Mouse (Mus musculus): ENCODE results near the gene 1700056E22Rik. TPM values are rescaled to one million over a fixed set of nuclear protein-coding genes. Genes with fewer than 3 reads are reported as not detected.

Gene 1700056E22Rik
- polyA plus RNA-seq, 1 experiment, result 0.51 TPM

DNA sequence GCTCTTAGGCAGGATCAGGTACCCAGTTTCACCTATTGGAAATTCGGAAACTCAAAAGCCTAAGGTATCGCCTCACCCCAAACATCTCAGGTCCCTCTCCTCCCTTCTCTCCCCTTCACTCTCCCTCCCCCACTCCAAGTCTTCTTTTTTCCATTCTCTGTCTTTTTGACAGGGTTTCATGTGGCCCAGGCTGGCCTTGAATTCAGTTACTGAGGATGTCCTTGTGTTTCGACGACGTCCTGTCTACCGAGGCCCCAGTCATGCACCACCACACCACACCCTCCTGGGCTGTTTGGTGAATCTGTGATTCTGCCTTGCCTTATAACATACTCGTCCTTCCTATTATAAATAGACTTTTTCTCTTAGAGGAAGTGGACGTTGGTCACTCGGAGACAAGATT lies 13.7 kb upstream of the 1700056E22Rik start:
- Histone ChIP-seq H3K4me1 (ENCODE audit: control insufficient read depth, insufficient read depth, low read length) (peaks cover 7% of the 10 kb centered on the region; the same call in 1 of the 2 replicates), H3K27me3 (ENCODE audit: control insufficient read depth, insufficient read depth, low read length) (no peaks in the 10 kb centered on the region), H3K4me3 (replicated peaks; ENCODE audit: insufficient read depth, low read depth, low read length) (no peak overlapping the region), H3K27ac (ENCODE audit: insufficient read depth, low read length) (no peak overlapping the region)
- no peak for DNase-seq
- WGBS, result 81% methylated on average over 9 of the region's 9 CpGs
- no peak for TF ChIP-seq CTCF (IDR thresholded peaks at IDR 0.05; ENCODE audit: borderline replicate concordance, insufficient read depth, low read depth, low read length)
- no peak for TF ChIP-seq POLR2A (IDR thresholded peaks at IDR 0.05; ENCODE audit: borderline replicate concordance, insufficient read depth, low read length)

DNA sequence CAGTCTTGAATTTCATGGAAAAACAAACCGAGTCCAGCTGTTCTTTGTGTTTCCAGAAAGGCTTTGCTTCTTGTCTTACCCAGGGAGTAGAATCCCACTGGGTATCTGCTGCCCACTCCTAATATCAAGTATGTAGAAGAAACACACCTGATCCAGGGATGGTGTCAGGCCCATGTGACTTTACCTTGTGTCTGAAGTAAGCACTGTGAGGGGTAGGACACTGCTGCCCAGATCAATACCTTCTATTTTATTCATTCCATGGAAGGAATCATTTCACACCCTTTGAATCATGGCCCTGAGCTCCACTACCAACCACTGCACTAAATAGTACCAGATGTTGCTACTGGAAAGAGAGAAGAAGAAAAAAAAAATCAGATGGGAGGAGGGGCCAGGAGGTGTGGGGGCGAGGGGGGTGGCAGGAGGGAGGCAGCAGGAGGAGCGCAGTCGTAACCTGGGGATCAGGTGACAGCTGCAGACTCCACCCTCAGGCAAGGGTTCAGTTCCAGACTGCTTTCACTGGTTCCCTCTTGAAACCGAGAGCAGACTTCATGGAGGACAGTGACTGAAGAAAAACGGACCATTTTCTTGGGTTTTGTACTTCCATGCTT lies 12.1 kb upstream of the 1700056E22Rik start:
- 85% methylated on average over 6 of the region's 6 CpGs for WGBS
- H3K4me3 ChIP-seq (replicated peaks; ENCODE audit: insufficient read depth, low read depth, low read length), result no peak overlapping the region
- no peak overlapping the region for H3K27ac ChIP-seq (ENCODE audit: insufficient read depth, low read length)
- H3K27me3 ChIP-seq (ENCODE audit: control insufficient read depth, insufficient read depth, low read length), result no peaks in the 10 kb centered on the region
- H3K4me1 ChIP-seq (ENCODE audit: control insufficient read depth, insufficient read depth, low read length), result peaks cover 4% of the 10 kb centered on the region
- TF ChIP-seq POLR2A (IDR thresholded peaks at IDR 0.05; ENCODE audit: borderline replicate concordance, insufficient read depth, low read length), result no peak
- TF ChIP-seq CTCF (IDR thresholded peaks at IDR 0.05; ENCODE audit: borderline replicate concordance, insufficient read depth, low read depth, low read length), result no peak
- no peak for DNase-seq

DNA sequence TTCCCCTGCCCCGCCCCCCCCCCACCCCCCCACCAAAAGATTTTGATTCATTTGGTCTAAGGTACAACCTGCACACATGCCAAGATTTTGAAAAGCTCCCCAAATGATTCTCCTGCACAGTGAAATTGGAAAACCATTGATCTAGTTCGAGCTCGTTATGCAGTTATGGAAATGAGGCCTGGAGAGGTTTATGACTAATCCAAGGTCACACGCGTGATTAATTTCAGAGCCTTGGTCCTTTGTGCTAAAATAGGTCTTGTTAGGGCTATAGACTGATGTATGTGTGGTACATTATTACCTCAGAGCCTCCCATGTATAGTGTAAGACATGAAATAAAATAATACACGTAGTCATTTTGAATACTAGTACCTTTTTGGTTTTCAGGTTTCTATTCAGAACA lies 9.3 kb upstream of the 1700056E22Rik start:
- Histone ChIP-seq H3K27me3 (ENCODE audit: control insufficient read depth, insufficient read depth, low read length) (no peaks in the 10 kb centered on the region), H3K4me3 (replicated peaks; ENCODE audit: insufficient read depth, low read depth, low read length) (no peak overlapping the region), H3K4me1 (ENCODE audit: control insufficient read depth, insufficient read depth, low read length) (peaks cover 4% of the 10 kb centered on the region), H3K27ac (ENCODE audit: insufficient read depth, low read length) (no peak overlapping the region)
- TF ChIP-seq CTCF (IDR thresholded peaks at IDR 0.05; ENCODE audit: borderline replicate concordance, insufficient read depth, low read depth, low read length) (no peak), POLR2A (IDR thresholded peaks at IDR 0.05; ENCODE audit: borderline replicate concordance, insufficient read depth, low read length) (no peak)
- DNase-seq, result no peak
- WGBS, result 83% methylated on average over 6 of the region's 6 CpGs

DNA sequence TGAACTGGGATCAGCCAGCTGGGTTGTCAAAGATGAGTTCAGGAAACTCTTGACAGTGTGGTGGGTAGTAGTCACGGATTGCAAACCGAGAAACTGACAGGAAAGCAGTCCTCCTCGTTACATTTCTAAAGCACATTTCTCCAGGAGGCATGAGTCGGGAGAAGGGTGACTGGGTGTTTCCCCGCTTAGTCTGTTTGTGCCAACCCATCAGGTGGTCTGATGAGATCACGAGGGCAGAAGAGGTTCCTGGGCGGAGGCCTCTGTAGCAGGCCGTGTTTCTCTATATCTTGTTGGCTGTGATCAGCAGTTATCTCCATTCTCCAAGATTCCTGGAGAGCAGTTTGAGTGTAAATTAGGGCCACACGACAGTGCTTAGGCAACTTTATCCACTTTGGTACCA lies 8.6 kb upstream of the 1700056E22Rik start:
- 57% methylated on average over 9 of the region's 9 CpGs for WGBS
- Histone ChIP-seq H3K4me1 (ENCODE audit: control insufficient read depth, insufficient read depth, low read length) (peaks cover 4% of the 10 kb centered on the region), H3K27ac (ENCODE audit: insufficient read depth, low read length) (no peak overlapping the region), H3K27me3 (ENCODE audit: control insufficient read depth, insufficient read depth, low read length) (no peaks in the 10 kb centered on the region), H3K4me3 (replicated peaks; ENCODE audit: insufficient read depth, low read depth, low read length) (no peak overlapping the region)
- no peak for DNase-seq
- no peak for TF ChIP-seq POLR2A (IDR thresholded peaks at IDR 0.05; ENCODE audit: borderline replicate concordance, insufficient read depth, low read length)
- TF ChIP-seq CTCF (IDR thresholded peaks at IDR 0.05; ENCODE audit: borderline replicate concordance, insufficient read depth, low read depth, low read length), result no peak

DNA sequence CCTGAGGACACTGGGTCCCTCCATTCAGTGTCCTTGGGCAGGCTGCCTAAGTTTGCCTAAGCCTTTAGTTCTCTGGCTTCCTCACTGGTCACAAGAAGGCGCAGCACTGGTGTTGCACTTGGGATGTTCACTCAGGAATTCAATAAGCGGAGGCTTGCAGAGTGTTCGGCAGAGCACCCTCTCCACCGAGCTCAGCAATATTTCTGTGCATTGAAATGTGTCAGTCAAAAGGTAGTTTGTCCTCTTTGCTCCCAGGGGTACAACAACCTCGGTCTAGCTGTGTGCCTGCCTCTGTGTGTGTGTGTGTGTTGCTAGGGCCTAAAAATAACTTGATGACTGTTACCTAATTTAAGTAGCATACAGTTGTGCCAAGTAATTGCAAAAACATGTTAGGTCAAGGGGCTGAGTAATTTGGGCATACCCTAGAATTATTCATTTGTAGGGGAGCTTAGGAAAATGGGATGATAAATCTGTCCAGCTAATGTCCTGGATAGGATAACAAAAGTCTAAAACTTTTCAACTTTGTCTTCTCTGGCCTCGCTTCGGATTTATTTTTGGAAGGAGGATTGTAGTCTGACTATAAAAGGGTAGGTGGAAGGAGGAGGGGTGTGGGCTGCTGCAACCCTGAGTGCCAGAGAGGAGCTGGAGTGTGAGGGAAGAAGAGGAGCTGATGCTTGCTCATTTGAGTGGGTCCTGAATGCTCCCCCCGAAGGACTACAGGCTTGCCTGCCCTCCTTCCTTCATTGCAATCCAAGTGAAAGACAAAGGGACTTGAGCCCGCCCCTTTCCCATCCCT lies 7.9 kb upstream of the 1700056E22Rik start:
- Histone ChIP-seq H3K27ac (ENCODE audit: insufficient read depth, low read length) (no peak overlapping the region), H3K4me3 (replicated peaks; ENCODE audit: insufficient read depth, low read depth, low read length) (peak overlapping the region; percentile 19), H3K27me3 (ENCODE audit: control insufficient read depth, insufficient read depth, low read length) (no peaks in the 10 kb centered on the region), H3K4me1 (ENCODE audit: control insufficient read depth, insufficient read depth, low read length) (peaks cover 7% of the 10 kb centered on the region)
- TF ChIP-seq CTCF (IDR thresholded peaks at IDR 0.05; ENCODE audit: borderline replicate concordance, insufficient read depth, low read depth, low read length) (no peak), POLR2A (IDR thresholded peaks at IDR 0.05; ENCODE audit: borderline replicate concordance, insufficient read depth, low read length) (no peak)
- WGBS, result 63% methylated on average over 9 of the region's 9 CpGs
- no peak for DNase-seq

DNA sequence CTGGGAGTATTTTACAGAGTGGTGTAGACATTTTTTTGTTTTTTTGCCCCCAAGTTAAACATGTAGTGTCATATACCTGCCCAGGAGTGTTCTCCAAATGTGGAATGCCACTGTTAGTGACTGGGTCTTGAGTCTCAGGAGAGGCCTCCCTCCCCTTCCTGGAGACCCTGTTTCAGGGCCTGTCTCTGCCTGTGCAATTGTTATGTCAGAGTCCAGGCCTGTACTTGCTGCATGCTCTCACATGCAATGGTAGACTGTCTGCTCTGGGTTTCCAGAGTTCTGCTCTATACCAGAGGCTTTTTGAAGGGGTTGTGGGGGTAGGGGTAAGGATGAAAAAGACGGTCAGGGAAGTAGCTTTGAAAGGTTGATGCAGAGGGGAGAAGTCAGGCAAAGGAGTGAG lies 6.8 kb upstream of the 1700056E22Rik start:
- TF ChIP-seq CTCF (IDR thresholded peaks at IDR 0.05; ENCODE audit: borderline replicate concordance, insufficient read depth, low read depth, low read length) (no peak), POLR2A (IDR thresholded peaks at IDR 0.05; ENCODE audit: borderline replicate concordance, insufficient read depth, low read length) (no peak)
- peaks cover 10% of the 10 kb centered on the region for H3K4me1 ChIP-seq (ENCODE audit: control insufficient read depth, insufficient read depth, low read length)
- H3K4me3 ChIP-seq (replicated peaks; ENCODE audit: insufficient read depth, low read depth, low read length), result no peak overlapping the region
- no peak for DNase-seq
- H3K27me3 ChIP-seq (ENCODE audit: control insufficient read depth, insufficient read depth, low read length), result no peaks in the 10 kb centered on the region
- H3K27ac ChIP-seq (ENCODE audit: insufficient read depth, low read length), result no peak overlapping the region
- 88% methylated on average over 1 of the region's 1 CpGs for WGBS

DNA sequence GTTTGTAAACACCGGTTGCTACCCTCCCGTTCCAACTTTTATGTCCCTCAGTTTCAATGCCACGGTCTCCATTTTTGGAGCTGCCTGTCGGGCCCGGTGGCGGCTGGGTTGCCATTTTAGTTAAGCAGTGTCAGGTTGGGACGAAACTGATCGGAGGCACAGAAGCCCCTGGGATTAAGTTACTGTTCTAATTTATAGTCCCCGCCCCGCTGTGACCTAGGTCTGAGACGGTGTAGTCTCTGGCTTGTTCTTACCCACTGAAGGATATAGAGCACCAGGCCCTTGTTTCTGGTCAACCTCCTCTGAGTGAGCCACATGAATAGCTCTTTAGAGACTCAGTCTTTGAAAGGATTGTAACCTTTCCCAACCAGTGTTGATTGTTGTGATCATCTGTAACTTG lies 6.1 kb upstream of the 1700056E22Rik start:
- TF ChIP-seq POLR2A (IDR thresholded peaks at IDR 0.05; ENCODE audit: borderline replicate concordance, insufficient read depth, low read length) (no peak), CTCF (IDR thresholded peaks at IDR 0.05; ENCODE audit: borderline replicate concordance, insufficient read depth, low read depth, low read length) (no peak)
- peak overlapping the region; percentile 1 for H3K4me3 ChIP-seq (replicated peaks; ENCODE audit: insufficient read depth, low read depth, low read length)

DNA sequence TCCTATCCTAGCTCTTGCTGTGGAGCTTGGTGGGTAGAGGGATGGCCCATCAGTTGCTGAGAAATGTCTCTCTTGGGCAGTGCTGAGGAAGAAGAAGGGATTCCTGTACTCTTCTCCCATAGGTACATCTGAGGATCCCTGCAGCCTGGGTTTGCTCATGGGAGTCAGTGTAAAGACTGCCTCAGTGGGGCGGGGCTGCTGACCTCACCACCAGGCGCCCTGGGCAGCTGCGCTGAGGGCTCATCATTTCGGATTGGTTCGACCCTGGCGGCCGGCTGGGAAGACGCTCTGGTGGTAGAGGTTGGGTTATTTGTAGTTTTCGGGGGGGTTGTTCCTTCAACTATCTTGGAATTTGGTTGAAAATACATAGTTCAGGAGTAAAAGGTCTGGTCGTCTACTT lies 5.2 kb upstream of the 1700056E22Rik start:
- Histone ChIP-seq H3K27me3 (ENCODE audit: control insufficient read depth, insufficient read depth, low read length) (no peaks in the 10 kb centered on the region), H3K4me1 (ENCODE audit: control insufficient read depth, insufficient read depth, low read length) (peaks cover 10% of the 10 kb centered on the region), H3K27ac (ENCODE audit: insufficient read depth, low read length) (no peak overlapping the region), H3K4me3 (replicated peaks; ENCODE audit: insufficient read depth, low read depth, low read length) (no peak overlapping the region)
- 90% methylated on average over 10 of the region's 10 CpGs for WGBS
- TF ChIP-seq POLR2A (IDR thresholded peaks at IDR 0.05; ENCODE audit: borderline replicate concordance, insufficient read depth, low read length), result no peak
- no peak for TF ChIP-seq CTCF (IDR thresholded peaks at IDR 0.05; ENCODE audit: borderline replicate concordance, insufficient read depth, low read depth, low read length)
- DNase-seq, result peak in 1 of 2 experiments; percentile 29

More for the DNA sequence above, 6.1 kb upstream of the 1700056E22Rik start:
- no peak for DNase-seq
- Histone ChIP-seq H3K27ac (ENCODE audit: insufficient read depth, low read length) (no peak overlapping the region), H3K4me1 (ENCODE audit: control insufficient read depth, insufficient read depth, low read length) (peaks cover 10% of the 10 kb centered on the region), H3K27me3 (ENCODE audit: control insufficient read depth, insufficient read depth, low read length) (no peaks in the 10 kb centered on the region)
- WGBS, result 85% methylated on average over 11 of the region's 11 CpGs
